ENCODE assay signal across 28 mouse cellular contexts in genomic region chr14:71723526-71723925, GRCm38 (mm10).
DNase-seq lines count a peak whose midpoint lies in the region; ATAC-seq lines count a peak whose summit lies in the region.
"Had no signal": no experiment of that assay in that cellular context is flagged by ENCODE, and none has a peak within 500 bp of the region (broad histone marks: within the 10 kb centered on the region; RNA-seq: fewer than 3 reads in every experiment).

No protein-coding gene starts in this region.

- no peaks in the 10 kb centered on the region for H3K9me3 ChIP-seq in embryonic facial prominence, embryonic 14.5 days (ENCODE audit: control insufficient read depth, low read length)
- no peaks in the 10 kb centered on the region for H3K9me3 ChIP-seq in embryonic facial prominence, embryonic 10.5 days
- no peaks in the 10 kb centered on the region for H3K9me3 ChIP-seq in kidney, embryonic 14.5 days (ENCODE audit: control insufficient read depth, low read length)
- no peaks in the 10 kb centered on the region for H3K9me3 ChIP-seq in midbrain, embryonic 11.5 days (ENCODE audit: control insufficient read depth, low read length)
- H3K9me3 ChIP-seq in midbrain, embryonic 10.5 days (replicated peaks) = no peaks in the 10 kb centered on the region
- H3K9me3 ChIP-seq: embryonic facial prominence, embryonic 13.5 days; heart, embryonic 12.5 days; hindbrain, embryonic 12.5 days; intestine, embryonic 15.5 days; lung, embryonic 15.5 days; midbrain, embryonic 13.5 days; neural tube, embryonic 13.5 days had no signal

- no peak overlapping the region for H3K4me2 ChIP-seq in embryonic facial prominence, embryonic 14.5 days (ENCODE audit: low read depth, low read length)
- no peak overlapping the region for H3K4me2 ChIP-seq in kidney, embryonic 14.5 days (replicated peaks; ENCODE audit: low read depth, low read length)
- no peak overlapping the region for H3K4me2 ChIP-seq in midbrain, embryonic 11.5 days
- H3K4me2 ChIP-seq: embryonic facial prominence, embryonic 13.5 days; heart, embryonic 12.5 days; hindbrain, embryonic 12.5 days; intestine, embryonic 15.5 days; lung, embryonic 15.5 days; midbrain, embryonic 13.5 days; neural tube, embryonic 13.5 days had no signal

- DNase-seq in embryonic facial prominence, embryonic 14.5 days (ENCODE audit: low spot score) = peak; percentile 68
- no peak for DNase-seq in embryonic facial prominence, embryonic 10.5 days (ENCODE audit: low spot score)
- peak; percentile 16 for DNase-seq in kidney, postnatal 10 days
- DNase-seq in midbrain, embryonic 11.5 days (ENCODE audit: low spot score, missing footprints) = peak; percentile 62
- no peak for DNase-seq in midbrain, embryonic 10.5 days (ENCODE audit: low spot score)
- no peak for DNase-seq in layer of hippocampus, postnatal 36 days
- DNase-seq: adrenal gland, postnatal 25 days; cerebellum, adult 18-20 months; heart, adult 2 months; kidney, adult 9 months; left cerebral cortex, postnatal 4 days; liver; right cerebral cortex, postnatal 4 days; thymus, adult 2 months; thymus, postnatal 36 days had no signal

- H3K4me1 ChIP-seq in embryonic facial prominence, embryonic 14.5 days (ENCODE audit: control insufficient read depth, insufficient read depth, low read length) = peaks cover 3% of the 10 kb centered on the region; the same call in 1 of the 2 replicates
- H3K4me1 ChIP-seq in embryonic facial prominence, embryonic 10.5 days = no peaks in the 10 kb centered on the region
- no peaks in the 10 kb centered on the region for H3K4me1 ChIP-seq in kidney, embryonic 14.5 days (ENCODE audit: control insufficient read depth, insufficient read depth, low read length)
- no peaks in the 10 kb centered on the region for H3K4me1 ChIP-seq in midbrain, embryonic 11.5 days (ENCODE audit: control insufficient read depth, insufficient read depth, low read length)
- H3K4me1 ChIP-seq in midbrain, embryonic 10.5 days = no peaks in the 10 kb centered on the region
- H3K4me1 ChIP-seq: embryonic facial prominence, embryonic 13.5 days; heart, embryonic 12.5 days; hindbrain, embryonic 12.5 days; intestine, embryonic 15.5 days; midbrain, embryonic 13.5 days; neural tube, embryonic 13.5 days had no signal

- no peaks in the 10 kb centered on the region for H3K27me3 ChIP-seq in embryonic facial prominence, embryonic 14.5 days (replicated peaks; ENCODE audit: control insufficient read depth, insufficient read depth, low read length)
- no peaks in the 10 kb centered on the region for H3K27me3 ChIP-seq in embryonic facial prominence, embryonic 10.5 days (replicated peaks; ENCODE audit: low read depth, poor library complexity, severe bottlenecking)
- H3K27me3 ChIP-seq in kidney, embryonic 14.5 days (ENCODE audit: control insufficient read depth, insufficient read depth, low read length) = no peaks in the 10 kb centered on the region
- H3K27me3 ChIP-seq in midbrain, embryonic 11.5 days (ENCODE audit: control insufficient read depth, insufficient read depth, low read length) = no peaks in the 10 kb centered on the region
- no peaks in the 10 kb centered on the region for H3K27me3 ChIP-seq in midbrain, embryonic 10.5 days (ENCODE audit: low read depth, poor library complexity, severe bottlenecking)
- H3K27me3 ChIP-seq: embryonic facial prominence, embryonic 13.5 days; heart, embryonic 12.5 days; hindbrain, embryonic 12.5 days; intestine, embryonic 15.5 days; lung, embryonic 15.5 days; midbrain, embryonic 13.5 days; neural tube, embryonic 13.5 days had no signal

- no peak overlapping the region for H3K4me3 ChIP-seq in embryonic facial prominence, embryonic 14.5 days (ENCODE audit: low read depth, low read length)
- no peak overlapping the region for H3K4me3 ChIP-seq in embryonic facial prominence, embryonic 10.5 days
- H3K4me3 ChIP-seq in kidney, embryonic 14.5 days (ENCODE audit: low read length) = no peak overlapping the region
- H3K4me3 ChIP-seq in midbrain, embryonic 11.5 days (ENCODE audit: low read depth, low read length) = no peak overlapping the region
- no peak overlapping the region for H3K4me3 ChIP-seq in midbrain, embryonic 10.5 days
- H3K4me3 ChIP-seq: embryonic facial prominence, embryonic 13.5 days; erythroblast, embryonic 14.5 days; heart, adult 2 months; heart, embryonic 12.5 days; hindbrain, embryonic 12.5 days; intestine, embryonic 15.5 days; lung, embryonic 15.5 days; midbrain, embryonic 13.5 days; neural tube, embryonic 13.5 days had no signal

- H3K27ac ChIP-seq in embryonic facial prominence, embryonic 14.5 days (replicated peaks; ENCODE audit: low read depth, low read length) = no peak overlapping the region
- no peak overlapping the region for H3K27ac ChIP-seq in embryonic facial prominence, embryonic 10.5 days (replicated peaks)
- no peak overlapping the region for H3K27ac ChIP-seq in kidney, embryonic 14.5 days (ENCODE audit: low read depth, low read length)
- H3K27ac ChIP-seq in midbrain, embryonic 11.5 days (ENCODE audit: low read depth, low read length) = no peak overlapping the region
- H3K27ac ChIP-seq in midbrain, embryonic 10.5 days (replicated peaks) = no peak overlapping the region
- H3K27ac ChIP-seq: embryonic facial prominence, embryonic 13.5 days; heart, adult 2 months; hindbrain, embryonic 12.5 days; hindbrain, postnatal 0 days; intestine, embryonic 15.5 days; liver, embryonic 14.5 days; lung, embryonic 15.5 days; midbrain, embryonic 13.5 days; neural tube, embryonic 13.5 days had no signal

- no peak overlapping the region for H3K9ac ChIP-seq in embryonic facial prominence, embryonic 14.5 days (ENCODE audit: low read depth, low read length)
- no peak overlapping the region for H3K9ac ChIP-seq in kidney, embryonic 14.5 days (ENCODE audit: low read depth, low read length)
- no peak overlapping the region for H3K9ac ChIP-seq in midbrain, embryonic 11.5 days (ENCODE audit: low read length)
- H3K9ac ChIP-seq: embryonic facial prominence, embryonic 13.5 days; heart, embryonic 12.5 days; hindbrain, embryonic 12.5 days; intestine, embryonic 15.5 days; liver, embryonic 14.5 days; lung, embryonic 15.5 days; midbrain, embryonic 13.5 days; neural tube, embryonic 13.5 days had no signal

- H3K36me3 ChIP-seq in embryonic facial prominence, embryonic 14.5 days (ENCODE audit: control insufficient read depth, insufficient read depth, low read length) = no peaks in the 10 kb centered on the region
- H3K36me3 ChIP-seq in embryonic facial prominence, embryonic 10.5 days (replicated peaks) = no peaks in the 10 kb centered on the region
- H3K36me3 ChIP-seq in kidney, embryonic 14.5 days (ENCODE audit: control insufficient read depth, insufficient read depth, low read length) = no peaks in the 10 kb centered on the region
- no peaks in the 10 kb centered on the region for H3K36me3 ChIP-seq in midbrain, embryonic 11.5 days (ENCODE audit: control insufficient read depth, insufficient read depth, low read length)
- no peaks in the 10 kb centered on the region for H3K36me3 ChIP-seq in midbrain, embryonic 10.5 days
- H3K36me3 ChIP-seq: embryonic facial prominence, embryonic 13.5 days; heart, embryonic 12.5 days; hindbrain, embryonic 12.5 days; intestine, embryonic 15.5 days; lung, embryonic 15.5 days; midbrain, embryonic 13.5 days; neural tube, embryonic 13.5 days had no signal

- WGBS in embryonic facial prominence, embryonic 14.5 days = 23% methylated on average over 2 of the region's 2 CpGs
- 81% methylated on average over 2 of the region's 2 CpGs for WGBS in embryonic facial prominence, embryonic 10.5 days
- 45% methylated on average over 2 of the region's 2 CpGs for WGBS in kidney, embryonic 14.5 days
- WGBS in midbrain, embryonic 11.5 days = 77% methylated on average over 2 of the region's 2 CpGs
- 79% methylated on average over 2 of the region's 2 CpGs for WGBS in midbrain, embryonic 10.5 days

- ATAC-seq in embryonic facial prominence, embryonic 14.5 days (ENCODE audit: low read depth) = no peak
- ATAC-seq in kidney, embryonic 14.5 days (ENCODE audit: low FRiP score, low TSS enrichment) = no peak
- no peak for ATAC-seq in midbrain, embryonic 11.5 days (ENCODE audit: low FRiP score)
- ATAC-seq: CD4-positive, CD25-positive, alpha-beta regulatory T cell, adult 4 months; forebrain, embryonic 16.5 days; hindbrain, postnatal 0 days; intestine, embryonic 15.5 days; midbrain, embryonic 13.5 days had no signal

Comparison
In these comparisons a context has a peak if more than half of its experiments do, and no peak if none do; other contexts are left out.
1. DNase-seq: peak in embryonic facial prominence, embryonic 14.5 days (single experiment), kidney, postnatal 10 days (single experiment) and midbrain, embryonic 11.5 days (single experiment); none in embryonic facial prominence, embryonic 10.5 days (single experiment), midbrain, embryonic 10.5 days (single experiment) and layer of hippocampus, postnatal 36 days (0 of 2).